Mouse (Mus musculus) testis, adult 2 months (tissue): ENCODE data around the gene Grin2c.
A peak's percentile ranks its signal among the peaks of the same experiment; 100 is the strongest.

Source experiments
- CTCF ChIP-seq: fragments of 200-500 bp; IDR thresholded peaks from 2 replicates; pipeline ENCODE4 v1.5.1; 2012; ENCODE audit warnings: low read depth, mild to moderate bottlenecking, inconsistent platforms, low read length, moderate library complexity; ENCODE audit not compliant: control insufficient read depth, insufficient read depth, insufficient replicate concordance
- POLR2A ChIP-seq: fragments of 200-500 bp; IDR thresholded peaks from 2 replicates; pipeline ENCODE4 v1.6.1; 2012; ENCODE audit warnings: low read depth, mild to moderate bottlenecking, inconsistent platforms, low read length, moderate library complexity; ENCODE audit not compliant: control insufficient read depth

GRCm38 (mm10) chr11:115264862-115265668 is 2.0 kb downstream of the Grin2c start:
- TF ChIP-seq CTCF (peak; percentile 29; the same call in 1 of the 2 replicates), POLR2A (no peak)
